Mouse (Mus musculus): ENCODE measurements around the gene Sh3bp4.

The Sh3bp4 gene

GRCm38 (mm10) chr1:89184839-89185238 is 114.6 kb downstream of the Sh3bp4 start:
- DNase-seq (ENCODE audit: low spot score) = no peak

GRCm38 (mm10) chr1:89187441-89187840 is 117.2 kb downstream of the Sh3bp4 start:
- no peak for DNase-seq (ENCODE audit: low spot score)

- no peak for DNase-seq (ENCODE audit: low spot score)
These were observed 117.9 kb downstream of the Sh3bp4 start for GRCm38 (mm10) chr1:89188091-89188490.

- no peak for DNase-seq (ENCODE audit: low spot score)
These were observed 119.0 kb downstream of the Sh3bp4 start for GRCm38 (mm10) chr1:89189204-89189603.

- DNase-seq (ENCODE audit: low spot score) = no peak
These were observed 120.4 kb downstream of the Sh3bp4 start for GRCm38 (mm10) chr1:89190621-89191020.

- peak; percentile 86 for DNase-seq (ENCODE audit: low spot score)
These were observed 121.0 kb downstream of the Sh3bp4 start for GRCm38 (mm10) chr1:89191127-89191740.

- DNase-seq (ENCODE audit: low spot score) = no peak
These were observed 122.5 kb downstream of the Sh3bp4 start for GRCm38 (mm10) chr1:89192536-89193220.

GRCm38 (mm10) chr1:89193576-89193975 is 123.4 kb downstream of the Sh3bp4 start:
- no peak for DNase-seq (ENCODE audit: low spot score)

- DNase-seq (ENCODE audit: low spot score) = peak; percentile 77
These were observed 125.9 kb downstream of the Sh3bp4 start for GRCm38 (mm10) chr1:89195827-89196712.
